Mouse (Mus musculus) bone marrow macrophage, adult 2 months (primary cell): ENCODE measurements at regions not wholly inside any gene's neighbourhood (a gene's known extent, or its start where the extent isn't known, plus 50 kb on each side); places are given as distances from the start of the nearest gene placed in this dataset.

Experiments used
- H3K27ac ChIP-seq: 2 replicates; pipeline ENCODE4 v1.5.1; 2012; ENCODE audit warnings: low read depth, low read length; ENCODE audit not compliant: insufficient read depth
- H3K4me1 ChIP-seq: 2 replicates; pipeline ENCODE4 v1.6.1; 2012; ENCODE audit warnings: low read length; ENCODE audit not compliant: control insufficient read depth, insufficient read depth
- H3K4me3 ChIP-seq: 2 replicates; pipeline ENCODE4 v1.5.1; 2012; ENCODE audit warnings: mild to moderate bottlenecking, low read length, moderate library complexity; ENCODE audit not compliant: insufficient read depth
- CTCF ChIP-seq: IDR thresholded peaks from 2 replicates; pipeline ENCODE4 v1.5.1; 2012; ENCODE audit warnings: low read depth, mild to moderate bottlenecking, low read length, moderate library complexity
- POLR2A ChIP-seq: IDR thresholded peaks from 2 replicates; pipeline ENCODE4 v1.6.1; 2012; ENCODE audit warnings: mild to moderate bottlenecking, low read depth, low read length, borderline replicate concordance

- Histone ChIP-seq H3K4me1 (no peaks in the 10 kb centered on the region), H3K27ac (no peak overlapping the region), H3K4me3 (no peak overlapping the region)
- TF ChIP-seq POLR2A (no peak), CTCF (no peak)
These were observed 88.5 kb upstream of the Ankrd28 start for GRCm38 (mm10) chr14:31918921-31919320.

DNA sequence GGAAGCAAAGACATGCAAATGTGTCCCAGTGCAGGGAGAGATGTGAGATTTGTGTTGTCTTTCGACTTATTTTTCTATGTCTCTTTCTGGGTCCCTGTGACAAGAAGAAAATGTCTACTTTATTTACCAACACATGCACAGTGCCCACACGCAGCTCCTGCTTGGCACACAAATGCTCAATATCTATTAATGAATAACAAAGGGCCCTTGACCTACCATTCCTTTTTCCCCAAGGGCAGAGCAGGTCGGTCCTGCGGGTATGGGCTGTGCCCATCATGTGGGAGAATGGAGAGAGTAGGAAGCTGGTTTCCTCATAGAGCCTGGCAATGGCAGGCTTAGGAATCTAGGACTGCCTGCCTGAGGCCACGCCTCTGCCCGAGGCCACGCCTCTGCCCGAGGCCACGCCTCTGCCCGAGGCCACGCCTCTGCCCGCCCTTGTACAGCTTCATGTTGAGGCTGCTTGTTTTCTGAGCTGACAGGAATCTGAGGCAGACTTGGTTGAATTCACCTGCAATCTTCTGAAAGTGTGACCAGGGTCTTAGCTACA, 98.8 kb upstream of the Ankrd28 start:
- TF ChIP-seq CTCF, result no peak
- TF ChIP-seq POLR2A, result no peak
- no peak overlapping the region for H3K27ac ChIP-seq
- peaks cover 8% of the 10 kb centered on the region for H3K4me1 ChIP-seq
- H3K4me3 ChIP-seq, result no peak overlapping the region

DNA sequence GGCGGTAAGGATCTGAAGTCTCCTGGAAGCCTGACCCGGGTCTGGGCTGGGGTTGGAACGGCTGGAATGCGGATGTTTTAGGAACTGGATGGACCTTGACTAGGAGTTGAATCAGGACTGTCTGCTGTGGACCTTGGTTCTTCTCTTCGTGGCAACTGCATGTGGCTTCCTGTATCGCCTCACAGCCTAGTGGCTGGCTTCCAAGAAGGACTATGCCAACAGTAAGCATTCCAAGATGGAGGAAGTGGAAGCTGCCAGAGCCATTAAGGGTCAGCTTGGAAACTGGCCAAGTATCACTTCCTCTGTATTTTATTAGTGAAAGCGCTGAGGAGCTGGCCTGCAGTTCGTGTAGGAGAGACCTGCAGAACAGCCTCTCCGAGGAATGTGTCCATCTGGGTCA, 98.4 kb upstream of the Galnt15 start:
- no peak overlapping the region for H3K27ac ChIP-seq
- no peak overlapping the region for H3K4me3 ChIP-seq
- H3K4me1 ChIP-seq, result peaks cover 8% of the 10 kb centered on the region
- TF ChIP-seq CTCF (no peak), POLR2A (no peak)

DNA sequence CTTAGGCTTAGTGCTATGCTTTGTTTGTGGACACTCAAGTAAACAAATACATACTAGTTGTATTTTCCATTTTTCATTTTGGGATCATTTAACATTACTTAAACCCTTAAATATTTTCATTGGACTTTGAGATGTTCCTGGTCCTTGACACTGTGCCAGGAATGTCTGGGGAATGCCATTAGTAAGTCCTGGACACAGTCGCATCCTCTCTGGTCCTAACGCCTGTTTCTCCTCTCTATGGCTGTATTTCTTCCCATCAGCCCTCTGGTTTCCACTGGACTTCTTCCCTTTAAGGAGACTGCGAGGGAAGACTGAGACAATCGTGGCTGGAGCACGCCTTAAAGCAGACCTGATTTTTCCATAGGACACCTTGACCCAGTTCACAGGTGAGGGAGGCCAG, 96.8 kb upstream of the Galnt15 start:
- no peak overlapping the region for H3K4me3 ChIP-seq
- no peak for TF ChIP-seq CTCF
- TF ChIP-seq POLR2A, result no peak
- no peak overlapping the region for H3K27ac ChIP-seq
- peaks cover 8% of the 10 kb centered on the region for H3K4me1 ChIP-seq

- Histone ChIP-seq H3K4me3 (no peak overlapping the region), H3K4me1 (peaks cover 8% of the 10 kb centered on the region), H3K27ac (no peak overlapping the region)
- no peak for TF ChIP-seq POLR2A
- no peak for TF ChIP-seq CTCF
These were observed 95.3 kb upstream of the Galnt15 start for GRCm38 (mm10) chr14:31933441-31933840.

- H3K4me1 ChIP-seq, result peaks cover 8% of the 10 kb centered on the region
- H3K27ac ChIP-seq, result no peak overlapping the region
- TF ChIP-seq POLR2A (no peak), CTCF (no peak)
- no peak overlapping the region for H3K4me3 ChIP-seq
These were observed 94.9 kb upstream of the Galnt15 start for GRCm38 (mm10) chr14:31933841-31934271.

DNA sequence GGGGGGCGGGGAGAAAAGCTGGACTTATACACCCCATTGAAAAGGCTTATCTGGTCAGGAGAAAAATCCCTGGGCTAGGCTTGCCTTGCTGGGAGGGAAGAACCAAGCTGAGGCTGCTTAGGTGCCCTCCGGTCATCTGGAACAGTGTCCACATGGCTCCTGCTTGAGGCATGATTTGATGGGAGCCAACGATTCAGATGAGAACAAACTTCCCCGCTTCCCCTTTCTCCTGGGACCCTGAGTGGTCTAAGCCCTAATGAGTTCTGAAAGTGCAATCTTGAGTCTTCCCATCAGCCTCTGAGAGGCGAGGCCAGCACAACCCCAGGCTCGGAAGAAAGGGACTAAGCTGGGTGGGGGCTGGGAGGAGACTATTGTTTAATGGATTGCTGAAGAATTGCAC, 94.5 kb upstream of the Galnt15 start:
- no peak for TF ChIP-seq CTCF
- no peak for TF ChIP-seq POLR2A
- H3K4me3 ChIP-seq, result no peak overlapping the region
- H3K27ac ChIP-seq, result no peak overlapping the region
- H3K4me1 ChIP-seq, result peaks cover 8% of the 10 kb centered on the region

- peaks cover 7% of the 10 kb centered on the region for H3K4me1 ChIP-seq
- H3K4me3 ChIP-seq, result no peak overlapping the region
- TF ChIP-seq POLR2A (no peak), CTCF (no peak)
- H3K27ac ChIP-seq, result no peak overlapping the region
These were observed 94.0 kb upstream of the Galnt15 start for GRCm38 (mm10) chr14:31934771-31935170.

- H3K4me1 ChIP-seq, result 0 out of 2 replicates have a peak, but pooled peaks cover 2% of the 10 kb centered on the region
- no peak overlapping the region for H3K4me3 ChIP-seq
- TF ChIP-seq CTCF (no peak), POLR2A (no peak)
- no peak overlapping the region for H3K27ac ChIP-seq
These were observed 93.4 kb upstream of the Galnt15 start for GRCm38 (mm10) chr14:31935411-31935810.

DNA sequence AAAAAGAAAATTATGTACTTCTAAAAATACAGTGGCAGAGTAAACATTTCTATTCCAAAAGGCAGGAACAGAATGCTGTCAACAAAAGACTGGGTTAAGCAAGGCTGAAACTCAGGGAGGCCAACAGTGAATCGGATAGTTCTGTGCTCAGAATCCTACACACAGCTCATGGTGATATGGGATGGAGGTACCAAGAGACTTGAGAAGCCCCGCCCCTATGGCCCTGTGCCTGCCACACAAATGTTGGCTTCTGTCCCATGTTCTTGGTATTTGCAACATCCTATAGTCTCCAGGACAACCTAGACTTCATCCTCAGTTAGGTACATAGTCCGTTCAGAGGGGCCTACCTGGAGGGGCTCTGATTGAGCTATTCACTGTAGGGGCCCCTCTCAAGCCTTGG, 92.2 kb upstream of the Galnt15 start:
- TF ChIP-seq CTCF (no peak), POLR2A (no peak)
- Histone ChIP-seq H3K4me3 (no peak overlapping the region), H3K27ac (no peak overlapping the region), H3K4me1 (no peaks in the 10 kb centered on the region)

DNA sequence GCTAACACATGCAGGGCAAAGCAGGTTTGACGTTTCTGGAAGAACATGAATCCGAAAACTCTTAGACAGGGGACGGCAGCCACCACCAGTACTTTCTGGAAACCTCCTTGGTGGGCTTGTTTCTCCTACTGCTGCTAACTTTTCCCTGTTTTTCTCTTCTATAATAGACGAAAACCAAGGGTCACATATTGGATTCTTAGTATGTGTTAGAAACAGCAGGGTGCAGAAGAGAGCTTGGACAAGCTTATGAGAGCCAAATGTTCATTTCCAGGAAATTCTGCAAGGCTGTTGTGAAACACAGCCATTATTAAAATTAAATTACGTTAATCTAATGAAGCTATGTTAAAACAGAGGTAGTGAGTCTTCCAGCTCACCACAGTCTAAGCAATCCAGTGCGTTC, 87.9 kb upstream of the Galnt15 start:
- no peaks in the 10 kb centered on the region for H3K4me1 ChIP-seq
- H3K27ac ChIP-seq, result no peak overlapping the region
- H3K4me3 ChIP-seq, result no peak overlapping the region
- TF ChIP-seq POLR2A, result no peak
- TF ChIP-seq CTCF, result no peak
